Mouse (Mus musculus) megakaryocyte, embryonic 14.5 days (primary cell): ENCODE measurements around the gene Tut1.

Source experiments
- FLI1 ChIP-seq: IDR thresholded peaks from 2 replicates; pipeline ENCODE4 v1.6.1; 2012; ENCODE audit warnings: low read length, inconsistent platforms, mixed read lengths
- GATA1 ChIP-seq: IDR thresholded peaks from 3 replicates; pipeline ENCODE4 v1.6.1; 2012; ENCODE audit warnings: mixed read lengths, low read length, inconsistent platforms, borderline replicate concordance

DNA sequence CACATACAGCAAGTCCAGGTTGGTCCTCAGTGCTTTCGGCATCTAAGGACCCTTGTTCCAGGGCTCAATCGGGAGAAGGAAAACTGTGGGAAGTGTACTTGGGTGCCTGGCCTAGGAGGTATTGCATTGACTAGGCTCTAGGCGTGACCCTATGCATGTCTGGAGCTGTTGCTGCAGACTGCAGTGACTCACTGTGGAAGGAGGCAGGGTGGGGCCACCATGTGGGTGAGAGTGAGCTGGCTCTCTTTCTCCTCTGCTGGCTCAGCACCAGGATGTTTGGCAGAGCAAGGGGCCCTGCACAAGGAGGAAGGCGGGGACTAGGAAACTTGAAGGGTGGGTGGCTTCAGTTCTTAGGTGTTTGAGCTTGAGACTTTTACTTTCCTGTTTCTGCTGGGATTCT is 43.9 kb downstream of the Tut1 start:
- no peak for TF ChIP-seq FLI1
- TF ChIP-seq GATA1: no peak
